23 mouse cellular contexts compared by ENCODE assay signal in the genomic region with DNA sequence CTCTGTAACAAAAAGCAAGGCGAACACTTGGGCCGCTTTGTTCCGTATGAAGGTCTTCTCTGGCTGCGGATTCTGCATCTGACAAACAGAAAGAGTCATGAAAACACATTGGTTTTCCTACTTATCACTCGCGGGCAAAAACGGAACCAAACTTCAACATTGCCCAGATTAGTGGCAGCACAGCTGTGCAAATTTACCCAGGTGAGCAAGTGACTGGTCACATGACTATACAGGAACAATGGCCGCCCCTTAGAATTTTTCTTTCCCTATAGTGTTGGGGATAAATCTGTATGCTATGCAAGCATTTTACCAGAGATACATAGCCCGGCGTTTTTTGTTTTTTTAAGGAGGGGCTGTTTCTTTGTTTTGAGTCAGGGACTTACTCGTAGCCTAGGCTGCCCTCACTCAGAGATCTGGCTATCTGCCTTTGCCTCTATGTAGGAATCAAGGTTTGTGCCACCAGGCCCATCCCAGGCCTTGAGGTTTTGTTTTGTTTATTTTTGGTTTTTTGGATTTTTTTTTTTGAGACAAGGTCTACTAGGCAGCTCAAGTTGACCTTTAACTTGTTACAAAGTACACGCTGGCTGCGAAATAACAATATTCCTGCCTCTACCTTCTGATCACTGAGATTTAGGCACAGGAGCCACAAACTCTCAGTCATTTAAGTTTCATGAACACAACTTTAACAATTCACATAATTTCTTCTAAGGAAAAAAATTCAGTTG. TPM values are rescaled to one million over a fixed set of nuclear protein-coding genes. Genes with fewer than 3 reads are reported as not detected.
A peak's percentile ranks its signal among the peaks of the same experiment; 100 is the strongest.
DNase-seq lines count a peak whose midpoint lies in the region; ATAC-seq and TF ChIP-seq lines count a peak whose summit lies in the region.
"Had no signal": no experiment of that assay in that cellular context is flagged by ENCODE, and none has a peak within 500 bp of the region (broad histone marks: within the 10 kb centered on the region; RNA-seq: fewer than 3 reads in every experiment).

No protein-coding gene starts in this region.

- no peak overlapping the region for H3K27ac ChIP-seq in lung, embryonic 14.5 days (ENCODE audit: low read depth)
- H3K27ac ChIP-seq in stomach, embryonic 16.5 days (ENCODE audit: low read length): peak overlapping the region; percentile 19
- H3K27ac ChIP-seq: embryonic facial prominence, embryonic 13.5 days; forebrain, embryonic 12.5 days; heart, embryonic 15.5 days had no signal

- H3K4me2 ChIP-seq in lung, embryonic 14.5 days: no peak overlapping the region
- H3K4me2 ChIP-seq in stomach, embryonic 16.5 days (ENCODE audit: low read depth, low read length): peak overlapping the region; percentile 13; the same call in 1 of the 2 replicates
- H3K4me2 ChIP-seq: embryonic facial prominence, embryonic 13.5 days; forebrain, embryonic 12.5 days; heart, embryonic 11.5 days; heart, embryonic 15.5 days had no signal

- TF ChIP-seq CTCF in lung, embryonic 14.5 days (IDR thresholded peaks at IDR 0.05; ENCODE audit: low read depth): no peak
- no peak for TF ChIP-seq CTCF in lung, adult 2 months (IDR thresholded peaks at IDR 0.05; ENCODE audit: insufficient read depth, low read length)

- H3K27me3 ChIP-seq in lung, embryonic 14.5 days (ENCODE audit: insufficient read depth, low read length): no peaks in the 10 kb centered on the region
- H3K27me3 ChIP-seq in stomach, embryonic 16.5 days (ENCODE audit: control insufficient read depth, insufficient read depth, low read length): no peaks in the 10 kb centered on the region
- H3K27me3 ChIP-seq: embryonic facial prominence, embryonic 13.5 days; forebrain, embryonic 12.5 days; heart, embryonic 15.5 days; Patski had no signal

- peak; percentile 61 for DNase-seq in kidney, adult 9 months
- no peak for DNase-seq in kidney, postnatal 25 days
- peak; percentile 29 for DNase-seq in lung, embryonic 14.5 days
- DNase-seq in lung, adult 2 months: no peak
- DNase-seq in ovary, postnatal 14 days (ENCODE audit: low spot score): no peak
- DNase-seq in cerebellum, adult 11 months: no peak
- DNase-seq: adrenal gland, postnatal 14 days; cerebellum, adult 18-20 months; cerebellum, adult 9-11 months; cerebellum, postnatal 36 days; gastrocnemius, postnatal 14 days; heart, adult 2 months; heart, postnatal 14 days had no signal

- H3K36me3 ChIP-seq in lung, embryonic 14.5 days (ENCODE audit: insufficient read depth): peaks cover 91% of the 10 kb centered on the region
- peaks cover 44% of the 10 kb centered on the region for H3K36me3 ChIP-seq in stomach, embryonic 16.5 days (ENCODE audit: control insufficient read depth, insufficient read depth, low read length)

- H3K4me1 ChIP-seq in lung, embryonic 14.5 days (ENCODE audit: insufficient read depth): no peaks in the 10 kb centered on the region
- H3K4me1 ChIP-seq in lung, adult 2 months (ENCODE audit: control insufficient read depth, insufficient read depth, low read length): peaks cover 6% of the 10 kb centered on the region
- no peaks in the 10 kb centered on the region for H3K4me1 ChIP-seq in stomach, embryonic 16.5 days (ENCODE audit: control insufficient read depth, insufficient read depth, low read length)
- H3K4me1 ChIP-seq: embryonic facial prominence, embryonic 13.5 days; forebrain, embryonic 12.5 days; heart, embryonic 15.5 days had no signal

- H3K4me3 ChIP-seq in lung, embryonic 14.5 days (ENCODE audit: low read depth, low read length): no peak overlapping the region
- no peak overlapping the region for H3K4me3 ChIP-seq in lung, adult 2 months (replicated peaks; ENCODE audit: extremely low read depth, low read depth, low read length)
- H3K4me3 ChIP-seq in stomach, embryonic 16.5 days (replicated peaks; ENCODE audit: low read length): no peak overlapping the region
- H3K4me3 ChIP-seq: embryonic facial prominence, embryonic 13.5 days; forebrain, embryonic 12.5 days; heart, adult 2 months; heart, embryonic 15.5 days had no signal

- WGBS in lung, embryonic 14.5 days: 77% methylated on average over 13 of the region's 13 CpGs
- whole genome bisulfite sequencing in lung, adult 2 months: 84% methylated on average over 13 of the region's 13 CpGs
- 70% methylated on average over 13 of the region's 13 CpGs for whole genome bisulfite sequencing in stomach, embryonic 16.5 days

- H3K9ac ChIP-seq in lung, embryonic 14.5 days: no peak overlapping the region
- no peak overlapping the region for H3K9ac ChIP-seq in stomach, embryonic 16.5 days (ENCODE audit: low read length)
- H3K9ac ChIP-seq: embryonic facial prominence, embryonic 13.5 days; forebrain, embryonic 12.5 days; heart, embryonic 15.5 days had no signal

- H3K9me3 ChIP-seq in lung, embryonic 14.5 days (ENCODE audit: low read depth, low read length): no peaks in the 10 kb centered on the region
- H3K9me3 ChIP-seq in stomach, embryonic 16.5 days (replicated peaks; ENCODE audit: control insufficient read depth, low read length): no peaks in the 10 kb centered on the region
- H3K9me3 ChIP-seq: embryonic facial prominence, embryonic 13.5 days; forebrain, embryonic 12.5 days; heart, embryonic 15.5 days had no signal

- no peak for ATAC-seq in lung, embryonic 14.5 days (ENCODE audit: insufficient read depth)
- peak; percentile 88 for ATAC-seq in stomach, embryonic 16.5 days (ENCODE audit: insufficient read depth, low FRiP score)
- ATAC-seq: activated CD4-positive, CD25-positive, alpha-beta regulatory T cell, adult 4 months; forebrain, embryonic 16.5 days; Patski had no signal

- no peak for TF ChIP-seq POLR2A in lung, adult 2 months (IDR thresholded peaks at IDR 0.05; ENCODE audit: borderline replicate concordance, extremely low read depth, low read depth, low read length)

RNA-seq across cellular contexts. Expression of a gene that starts 10.8 kb away (rescaled TPM):
- polyA plus RNA-seq in lung, embryonic 14.5 days (2014; fragmentation: Nextera tagmentation; extraction: Ambion mirVana): 67.5 and 69.9 TPM in 2 replicates
- polyA plus RNA-seq in lung, adult 2 months (2012; rRNA removed): 95.5 and 107 TPM in 2 replicates
- polyA plus RNA-seq in stomach, embryonic 16.5 days (2015; fragmentation: Nextera tagmentation; extraction: Ambion mirVana): 53.9 and 56.1 TPM in 2 replicates

RNA-seq across cellular contexts. Expression of a gene that starts 26.1 kb away (rescaled TPM):
- polyA plus RNA-seq in lung, embryonic 14.5 days (2014; fragmentation: Nextera tagmentation; extraction: Ambion mirVana): 0.46 and 0.54 TPM in 2 replicates
- 0.59 and 1.0 TPM in 2 replicates for polyA plus RNA-seq in lung, adult 2 months (2012; rRNA removed)
- polyA plus RNA-seq in stomach, embryonic 16.5 days (2015; fragmentation: Nextera tagmentation; extraction: Ambion mirVana): 1.0 and 1.4 TPM in 2 replicates
- polyA plus RNA-seq: C2C12; gonadal fat pad, adult 2 months; heart, adult 2 months; heart, embryonic 11.5 days; Patski had no signal

RNA-seq across cellular contexts. Expression of a gene that starts 28.7 kb away (rescaled TPM):
- polyA plus RNA-seq in lung, embryonic 14.5 days (2014; fragmentation: Nextera tagmentation; extraction: Ambion mirVana): 38.1 and 39.6 TPM in 2 replicates
- polyA plus RNA-seq in lung, adult 2 months (2012; rRNA removed): 8.9 and 20.4 TPM in 2 replicates
- 34.2 and 36.7 TPM in 2 replicates for polyA plus RNA-seq in stomach, embryonic 16.5 days (2015; fragmentation: Nextera tagmentation; extraction: Ambion mirVana)

Comparison
In these comparisons a context has a peak if more than half of its experiments do, and no peak if none do; other contexts are left out.
1. DNase-seq: peak in kidney, adult 9 months (single experiment) and lung, embryonic 14.5 days (single experiment); none in kidney, postnatal 25 days (0 of 2), lung, adult 2 months (single experiment), ovary, postnatal 14 days (single experiment) and cerebellum, adult 11 months (single experiment).